Mouse (Mus musculus): ENCODE results near the gene Tle4. TPM values are rescaled to one million over a fixed set of nuclear protein-coding genes. Genes with fewer than 3 reads are reported as not detected.
"Not testable (repeated sequence)": the region's sequence is repeated elsewhere in the genome, so short reads cannot be mapped to it uniquely, and the experiment has no call there.

Gene Tle4
- total RNA-seq (2014; rRNA removed; ENCODE audit: low replicate concordance) (13.8 and 18.1 TPM in 2 replicates), polyA plus RNA-seq (2015; fragmentation: Nextera tagmentation; extraction: Ambion mirVana) (3.4 and 4.0 TPM in 2 replicates)

GRCm38 (mm10) chr19:14597917-14598689 is at the start of gene Tle4:
Gene Tle4 (minus strand): TSS chr19:14598051.
- WGBS, result 1% methylated on average over 71 of the region's 71 CpGs

DNA sequence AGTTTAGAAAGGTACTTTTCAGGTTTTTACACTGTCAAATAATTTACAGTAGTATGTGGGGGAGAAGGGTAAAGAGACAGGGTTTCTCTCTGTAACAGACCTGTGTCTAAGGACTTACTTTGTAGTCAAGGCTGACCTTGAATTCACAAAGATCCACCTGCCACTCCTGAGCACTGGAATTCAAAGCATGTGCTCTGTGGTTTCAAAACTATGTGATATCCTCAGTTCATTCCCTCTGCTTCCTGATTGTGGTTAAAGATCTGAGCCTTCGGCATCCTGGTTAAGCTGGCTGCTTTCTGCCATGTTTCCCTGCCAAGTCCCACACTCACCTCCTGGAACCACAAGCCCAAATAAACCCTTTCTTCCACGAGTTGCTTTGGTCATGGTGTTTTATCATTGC is 47.8 kb upstream of the Tle4 start:
- Histone ChIP-seq H3K27me3 (ENCODE audit: control insufficient read depth, insufficient read depth, low read length) (no peaks in the 10 kb centered on the region), H3K36me3 (replicated peaks; ENCODE audit: control insufficient read depth, insufficient read depth, low read length) (no peaks in the 10 kb centered on the region), H3K4me2 (ENCODE audit: low read depth, low read length) (no peak overlapping the region), H3K9me3 (replicated peaks; ENCODE audit: control insufficient read depth, low read length) (no peaks in the 10 kb centered on the region), H3K9ac (replicated peaks; ENCODE audit: low read depth, low read length) (no peak overlapping the region), H3K27ac (ENCODE audit: low read depth) (no peak overlapping the region), H3K4me3 (ENCODE audit: low read depth, low read length) (no peak overlapping the region), H3K4me1 (ENCODE audit: control insufficient read depth, insufficient read depth) (no peaks in the 10 kb centered on the region)
- TF ChIP-seq EP300 (IDR thresholded peaks at IDR 0.05; ENCODE audit: low read depth) (no peak), CTCF (IDR thresholded peaks at IDR 0.05; ENCODE audit: low read depth) (no peak)
- DNase-seq (ENCODE audit: low spot score), result no peak
- ATAC-seq (ENCODE audit: insufficient read depth, low read depth), result no peak
- 47% methylated on average over 2 of the region's 2 CpGs for WGBS

More at GRCm38 (mm10) chr19:14597917-14598689, at the start of gene Tle4:
- Histone ChIP-seq H3K4me3 (ENCODE audit: low read depth, low read length) (peak within 1 kb of the TSS; percentile 80), H3K27ac (ENCODE audit: low read depth) (peak within 1 kb of the TSS; percentile 88), H3K27me3 (ENCODE audit: control insufficient read depth, insufficient read depth, low read length) (peaks cover 5% of the 10 kb centered on the region; the same call in 1 of the 2 replicates), H3K36me3 (replicated peaks; ENCODE audit: control insufficient read depth, insufficient read depth, low read length) (no peaks in the 10 kb centered on the region), H3K4me1 (ENCODE audit: control insufficient read depth, insufficient read depth) (peaks cover 7% of the 10 kb centered on the region; the same call in 1 of the 2 replicates), H3K9ac (replicated peaks; ENCODE audit: low read depth, low read length) (peak within 1 kb of the TSS; percentile 88), H3K9me3 (replicated peaks; ENCODE audit: control insufficient read depth, low read length) (no peaks in the 10 kb centered on the region), H3K4me2 (ENCODE audit: low read depth, low read length) (peak within 1 kb of the TSS; percentile 82)
- peak; percentile 96 for ATAC-seq (ENCODE audit: insufficient read depth, low read depth)
- TF ChIP-seq CTCF (IDR thresholded peaks at IDR 0.05; ENCODE audit: low read depth) (no peak), EP300 (IDR thresholded peaks at IDR 0.05; ENCODE audit: low read depth) (no peak)
- DNase-seq (ENCODE audit: low spot score), result peak; percentile 99

DNA sequence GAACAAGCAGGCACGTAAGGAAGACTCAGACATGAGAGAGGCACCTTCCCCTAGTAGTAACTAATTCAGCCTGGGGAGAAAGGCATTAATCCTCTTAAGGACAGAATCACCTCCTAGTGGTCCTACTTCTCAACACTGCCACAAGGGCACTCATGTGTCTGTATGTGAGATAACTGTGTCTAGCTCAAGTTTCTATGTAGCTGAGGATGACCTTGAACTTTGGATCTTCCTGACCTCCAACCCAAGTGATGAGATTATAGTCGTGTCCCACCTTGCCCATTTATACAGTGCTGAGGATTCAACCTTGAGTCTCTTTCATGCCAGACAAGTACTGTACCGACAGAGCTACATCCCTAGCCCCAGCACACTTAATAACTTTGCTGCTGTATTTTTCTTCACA is 46.9 kb upstream of the Tle4 start:
- Histone ChIP-seq H3K4me2 (ENCODE audit: low read depth, low read length) (no peak overlapping the region), H3K27ac (ENCODE audit: low read depth) (no peak overlapping the region), H3K9ac (replicated peaks; ENCODE audit: low read depth, low read length) (no peak overlapping the region), H3K4me1 (ENCODE audit: control insufficient read depth, insufficient read depth) (no peaks in the 10 kb centered on the region), H3K36me3 (replicated peaks; ENCODE audit: control insufficient read depth, insufficient read depth, low read length) (no peaks in the 10 kb centered on the region), H3K4me3 (ENCODE audit: low read depth, low read length) (no peak overlapping the region), H3K27me3 (ENCODE audit: control insufficient read depth, insufficient read depth, low read length) (no peaks in the 10 kb centered on the region), H3K9me3 (replicated peaks; ENCODE audit: control insufficient read depth, low read length) (no peaks in the 10 kb centered on the region)
- DNase-seq (ENCODE audit: low spot score), result no peak
- ATAC-seq (ENCODE audit: insufficient read depth, low read depth), result no peak
- TF ChIP-seq EP300 (IDR thresholded peaks at IDR 0.05; ENCODE audit: low read depth) (no peak), CTCF (IDR thresholded peaks at IDR 0.05; ENCODE audit: low read depth) (no peak)
- 72% methylated on average over 3 of the region's 3 CpGs for WGBS

DNA sequence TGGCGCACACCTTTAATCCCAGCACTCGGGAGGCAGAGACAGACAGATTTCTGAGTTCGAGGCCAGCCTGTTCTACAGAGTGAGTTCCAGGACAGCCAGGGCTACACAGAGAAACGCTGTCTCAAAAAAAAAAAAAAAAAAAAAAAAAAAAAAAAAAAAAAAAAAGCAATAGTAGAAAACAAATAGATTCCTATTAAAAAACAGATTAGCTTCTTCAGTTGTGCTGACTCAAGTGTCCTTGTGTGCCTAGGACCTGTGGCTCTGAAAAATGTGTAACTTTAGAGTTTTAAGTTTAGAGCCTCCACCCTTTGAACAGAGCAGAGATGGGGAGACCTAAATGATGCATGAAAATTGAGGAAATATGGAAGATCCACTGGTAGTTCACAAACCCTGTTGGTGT is 45.2 kb upstream of the Tle4 start:
- not testable (repeated sequence) for H3K9ac ChIP-seq (replicated peaks; ENCODE audit: low read depth, low read length); H3K9me3 ChIP-seq (replicated peaks; ENCODE audit: control insufficient read depth, low read length); H3K27me3 ChIP-seq (ENCODE audit: control insufficient read depth, insufficient read depth, low read length); H3K4me1 ChIP-seq (ENCODE audit: control insufficient read depth, insufficient read depth); H3K27ac ChIP-seq (ENCODE audit: low read depth); H3K4me3 ChIP-seq (ENCODE audit: low read depth, low read length); DNase-seq (ENCODE audit: low spot score); ATAC-seq (ENCODE audit: insufficient read depth, low read depth); H3K36me3 ChIP-seq (replicated peaks; ENCODE audit: control insufficient read depth, insufficient read depth, low read length); H3K4me2 ChIP-seq (ENCODE audit: low read depth, low read length)
- 82% methylated on average over 4 of the region's 4 CpGs for WGBS

GRCm38 (mm10) chr19:14642663-14643062 is 44.8 kb upstream of the Tle4 start:
- H3K9ac ChIP-seq (replicated peaks; ENCODE audit: low read depth, low read length), result no peak overlapping the region
- no peaks in the 10 kb centered on the region for H3K4me1 ChIP-seq (ENCODE audit: control insufficient read depth, insufficient read depth)
- DNase-seq (ENCODE audit: low spot score), result no peak
- TF ChIP-seq EP300 (IDR thresholded peaks at IDR 0.05; ENCODE audit: low read depth), result no peak
- H3K9me3 ChIP-seq (replicated peaks; ENCODE audit: control insufficient read depth, low read length), result no peaks in the 10 kb centered on the region
- H3K36me3 ChIP-seq (replicated peaks; ENCODE audit: control insufficient read depth, insufficient read depth, low read length), result no peaks in the 10 kb centered on the region
- H3K4me2 ChIP-seq (ENCODE audit: low read depth, low read length), result no peak overlapping the region
- WGBS, result 78% methylated on average over 10 of the region's 10 CpGs
- H3K4me3 ChIP-seq (ENCODE audit: low read depth, low read length), result no peak overlapping the region
- no peak for ATAC-seq (ENCODE audit: insufficient read depth, low read depth)
- no peak overlapping the region for H3K27ac ChIP-seq (ENCODE audit: low read depth)
- no peaks in the 10 kb centered on the region for H3K27me3 ChIP-seq (ENCODE audit: control insufficient read depth, insufficient read depth, low read length)

All from heart, postnatal 0 days (tissue).